Mouse (Mus musculus) right cerebral cortex, postnatal 4 days (tissue): ENCODE data around the gene Palm2.

ENCODE experiments used
- DNase-seq: peaks from one replicate; pipeline ENCODE4 v3.0.0-alpha.2; 2022

Gene Palm2

GRCm38 (mm10) chr4:57716735-57717134, 282.7 kb downstream of the Palm2 start:
- no peak for DNase-seq

GRCm38 (mm10) chr4:57717354-57717753, 283.3 kb downstream of the Palm2 start, which contains the start of gene Akap2:
TSS of gene Akap2 (plus strand) at chr4:57717657.
- no peak for DNase-seq

- no peak for DNase-seq
Measured at GRCm38 (mm10) chr4:57719370-57719769, 285.3 kb downstream of the Palm2 start.

- no peak for DNase-seq
Measured at GRCm38 (mm10) chr4:57720869-57721361, 286.9 kb downstream of the Palm2 start.

GRCm38 (mm10) chr4:57722296-57722695, 288.2 kb downstream of the Palm2 start:
- no peak for DNase-seq

GRCm38 (mm10) chr4:57723659-57724058, 289.6 kb downstream of the Palm2 start:
- no peak for DNase-seq

GRCm38 (mm10) chr4:57725569-57725968, 291.5 kb downstream of the Palm2 start:
- no peak for DNase-seq

- no peak for DNase-seq
Measured at GRCm38 (mm10) chr4:57728611-57729183, 294.6 kb downstream of the Palm2 start.

GRCm38 (mm10) chr4:57730047-57730446, 296.0 kb downstream of the Palm2 start:
- no peak for DNase-seq

- DNase-seq, result no peak
Measured at GRCm38 (mm10) chr4:57730801-57731598, 297.0 kb downstream of the Palm2 start.

GRCm38 (mm10) chr4:57732351-57732750, 298.3 kb downstream of the Palm2 start:
- no peak for DNase-seq

- peak; percentile 34 for DNase-seq
Measured at GRCm38 (mm10) chr4:57733445-57733844, 299.4 kb downstream of the Palm2 start.

- no peak for DNase-seq
Measured at GRCm38 (mm10) chr4:57735426-57735825, 301.4 kb downstream of the Palm2 start.

- DNase-seq, result no peak
Measured at GRCm38 (mm10) chr4:57738856-57739552, 305.0 kb downstream of the Palm2 start.

GRCm38 (mm10) chr4:57743325-57743929, 309.4 kb downstream of the Palm2 start:
- no peak for DNase-seq

GRCm38 (mm10) chr4:57750651-57751050, 316.6 kb downstream of the Palm2 start:
- no peak for DNase-seq

GRCm38 (mm10) chr4:57751054-57751453, 317.0 kb downstream of the Palm2 start:
- DNase-seq, result no peak

- DNase-seq, result no peak
Measured at GRCm38 (mm10) chr4:57751566-57751965, 317.5 kb downstream of the Palm2 start.

GRCm38 (mm10) chr4:57755085-57755484, 321.0 kb downstream of the Palm2 start:
- no peak for DNase-seq

- DNase-seq, result no peak
Measured at GRCm38 (mm10) chr4:57757997-57758396, 323.9 kb downstream of the Palm2 start.
